Mouse (Mus musculus) heart, embryonic 15.5 days (tissue): ENCODE results near the gene Commd1. TPM values are rescaled to one million over a fixed set of nuclear protein-coding genes. Genes with fewer than 3 reads are reported as not detected.

Experiments used
- ATAC-seq: fragments of 200-750 bp; cut with Nextera tagmentation; replicated peaks from 2 replicates; pipeline ENCODE4 v1.8.0; 2017; ENCODE audit warnings: low read depth, moderate TSS enrichment; ENCODE audit not compliant: insufficient number of reproducible peaks, insufficient read depth, low FRiP score
- H3K27ac ChIP-seq: fragments of 300-500 bp; sonication (generic); 2 replicates; pipeline ENCODE4 v1.5.1; 2015; ENCODE audit warnings: mild to moderate bottlenecking, inconsistent platforms
- H3K27me3 ChIP-seq: fragments of 300-500 bp; sonication (generic); 2 replicates; pipeline ENCODE4 v1.6.1; 2015; ENCODE audit warnings: inconsistent platforms
- H3K36me3 ChIP-seq: fragments of 300-500 bp; sonication (generic); 2 replicates; pipeline ENCODE4 v1.6.1; 2015; ENCODE audit warnings: mild to moderate bottlenecking, inconsistent platforms
- H3K4me1 ChIP-seq: fragments of 300-500 bp; sonication (generic); replicated peaks from 2 replicates; pipeline ENCODE4 v1.6.1; 2015; ENCODE audit warnings: inconsistent platforms
- H3K4me2 ChIP-seq: fragments of 300-500 bp; sonication (generic); 2 replicates; pipeline ENCODE4 v1.6.1; 2015; ENCODE audit warnings: inconsistent platforms, mild to moderate bottlenecking, moderate library complexity
- H3K4me3 ChIP-seq: fragments of 300-500 bp; sonication (generic); 2 replicates; pipeline ENCODE4 v1.5.1; 2015; ENCODE audit warnings: mild to moderate bottlenecking, inconsistent platforms
- H3K9ac ChIP-seq: fragments of 300-500 bp; sonication (generic); 2 replicates; pipeline ENCODE4 v1.6.1; 2015; ENCODE audit warnings: mild to moderate bottlenecking, inconsistent platforms
- H3K9me3 ChIP-seq: fragments of 300-500 bp; sonication (generic); replicated peaks from 2 replicates; pipeline ENCODE4 v1.6.1; 2016; ENCODE audit warnings: inconsistent platforms
- WGBS: fragments of 180-500 bp; shearing (Covaris S2); methylation state at CpG from one replicate; pipeline ENCODE4 v1.1.7; 2015; ENCODE audit warnings: mixed read lengths; 5-methylcytosine and 5-hydroxymethylcytosine counted together
- polyA plus RNA-seq: library from polyadenylated mRNA; unstranded; fragments of >200 nt; fragmentation: Nextera tagmentation; extraction: Ambion mirVana; gene quantifications from 2 replicates; pipeline ENCODE4 v1.2.1, GENCODE M21; 2015

Commd1 gene
- 291 and 351 TPM in 2 replicates for polyA plus RNA-seq

GRCm38 (mm10) chr11:22981984-22982757 is at the start of gene Commd1, which contains the start of gene Gm28048:
Commd1 (minus strand) TSS chr11:22982382.
Gm28048 (minus strand) TSS chr11:22982090.
- ATAC-seq: peak; percentile 91
- H3K9ac ChIP-seq: peak within 1 kb of the TSS; percentile 79
- peaks cover 11% of the 10 kb centered on the region; the same call in 1 of the 2 replicates for H3K36me3 ChIP-seq
- no peaks in the 10 kb centered on the region for H3K9me3 ChIP-seq
- peaks cover 16% of the 10 kb centered on the region for H3K4me1 ChIP-seq
- H3K4me2 ChIP-seq: peak within 1 kb of the TSS; percentile 77
- WGBS: 3% methylated on average over 42 of the region's 42 CpGs
- no peaks in the 10 kb centered on the region for H3K27me3 ChIP-seq
- peak within 1 kb of the TSS; percentile 98 for H3K27ac ChIP-seq
- H3K4me3 ChIP-seq: peak within 1 kb of the TSS; percentile 82

GRCm38 (mm10) chr11:23029399-23029798 is 47.2 kb upstream of the Commd1 start:
- 77% methylated on average over 6 of the region's 6 CpGs for WGBS
- no peak overlapping the region for H3K4me3 ChIP-seq
- ATAC-seq: no peak
- H3K4me1 ChIP-seq: no peaks in the 10 kb centered on the region
- no peak overlapping the region for H3K9ac ChIP-seq
- no peak overlapping the region for H3K27ac ChIP-seq
- H3K27me3 ChIP-seq: no peaks in the 10 kb centered on the region
- H3K4me2 ChIP-seq: no peak overlapping the region
- H3K36me3 ChIP-seq: no peaks in the 10 kb centered on the region
- no peaks in the 10 kb centered on the region for H3K9me3 ChIP-seq

GRCm38 (mm10) chr11:23028957-23029356 is 46.8 kb upstream of the Commd1 start:
- no peak overlapping the region for H3K4me3 ChIP-seq
- no peaks in the 10 kb centered on the region for H3K4me1 ChIP-seq
- no peaks in the 10 kb centered on the region for H3K36me3 ChIP-seq
- no peak for ATAC-seq
- no peaks in the 10 kb centered on the region for H3K27me3 ChIP-seq
- no peaks in the 10 kb centered on the region for H3K9me3 ChIP-seq
- no peak overlapping the region for H3K9ac ChIP-seq
- WGBS: 49% methylated on average over 3 of the region's 3 CpGs
- no peak overlapping the region for H3K4me2 ChIP-seq
- no peak overlapping the region for H3K27ac ChIP-seq

- Histone ChIP-seq H3K36me3 (no peaks in the 10 kb centered on the region), H3K4me1 (no peaks in the 10 kb centered on the region), H3K9ac (no peak overlapping the region), H3K4me3 (no peak overlapping the region), H3K27me3 (no peaks in the 10 kb centered on the region), H3K27ac (no peak overlapping the region), H3K9me3 (no peaks in the 10 kb centered on the region), H3K4me2 (no peak overlapping the region)
- ATAC-seq: no peak
- WGBS: 71% methylated on average over 3 of the region's 3 CpGs
Measured at GRCm38 (mm10) chr11:23024169-23024568, 42.0 kb upstream of the Commd1 start.

GRCm38 (mm10) chr11:23023155-23023554 is 41.0 kb upstream of the Commd1 start:
- 83% methylated on average over 2 of the region's 2 CpGs for WGBS
- no peaks in the 10 kb centered on the region for H3K4me1 ChIP-seq
- H3K9ac ChIP-seq: no peak overlapping the region
- H3K4me3 ChIP-seq: no peak overlapping the region
- no peak overlapping the region for H3K4me2 ChIP-seq
- no peaks in the 10 kb centered on the region for H3K36me3 ChIP-seq
- H3K27me3 ChIP-seq: no peaks in the 10 kb centered on the region
- no peaks in the 10 kb centered on the region for H3K9me3 ChIP-seq
- no peak for ATAC-seq
- no peak overlapping the region for H3K27ac ChIP-seq

GRCm38 (mm10) chr11:23020841-23021240 is 38.7 kb upstream of the Commd1 start:
- no peaks in the 10 kb centered on the region for H3K27me3 ChIP-seq
- no peaks in the 10 kb centered on the region for H3K36me3 ChIP-seq
- no peaks in the 10 kb centered on the region for H3K4me1 ChIP-seq
- no peak overlapping the region for H3K4me3 ChIP-seq
- H3K9me3 ChIP-seq: no peaks in the 10 kb centered on the region
- H3K4me2 ChIP-seq: no peak overlapping the region
- no peak overlapping the region for H3K27ac ChIP-seq
- WGBS: 90% methylated on average over 14 of the region's 14 CpGs
- ATAC-seq: no peak
- no peak overlapping the region for H3K9ac ChIP-seq

- Histone ChIP-seq H3K4me3 (no peak overlapping the region), H3K9me3 (no peaks in the 10 kb centered on the region), H3K9ac (no peak overlapping the region), H3K27ac (no peak overlapping the region), H3K27me3 (no peaks in the 10 kb centered on the region), H3K4me1 (no peaks in the 10 kb centered on the region), H3K36me3 (no peaks in the 10 kb centered on the region), H3K4me2 (no peak overlapping the region)
- no peak for ATAC-seq
- WGBS: 73% methylated on average over 24 of the region's 24 CpGs
Measured at GRCm38 (mm10) chr11:23020116-23020770, 38.1 kb upstream of the Commd1 start.

GRCm38 (mm10) chr11:23017943-23018342 is 35.8 kb upstream of the Commd1 start:
- no peak for ATAC-seq
- Histone ChIP-seq H3K36me3 (no peaks in the 10 kb centered on the region), H3K27me3 (no peaks in the 10 kb centered on the region), H3K4me2 (no peak overlapping the region), H3K27ac (no peak overlapping the region), H3K9ac (no peak overlapping the region), H3K4me1 (no peaks in the 10 kb centered on the region), H3K4me3 (no peak overlapping the region), H3K9me3 (no peaks in the 10 kb centered on the region)
- WGBS: 87% methylated on average over 4 of the region's 4 CpGs

- WGBS: 66% methylated on average over 6 of the region's 6 CpGs
- Histone ChIP-seq H3K4me3 (no peak overlapping the region), H3K4me1 (no peaks in the 10 kb centered on the region), H3K9me3 (no peaks in the 10 kb centered on the region), H3K9ac (no peak overlapping the region), H3K36me3 (no peaks in the 10 kb centered on the region), H3K27me3 (no peaks in the 10 kb centered on the region), H3K27ac (no peak overlapping the region), H3K4me2 (no peak overlapping the region)
- ATAC-seq: no peak
Measured at GRCm38 (mm10) chr11:23014996-23015395, 32.8 kb upstream of the Commd1 start.

GRCm38 (mm10) chr11:23013580-23014294 is 31.6 kb upstream of the Commd1 start:
- no peak overlapping the region for H3K4me3 ChIP-seq
- no peak overlapping the region for H3K9ac ChIP-seq
- H3K4me2 ChIP-seq: no peak overlapping the region
- H3K9me3 ChIP-seq: no peaks in the 10 kb centered on the region
- no peaks in the 10 kb centered on the region for H3K36me3 ChIP-seq
- H3K4me1 ChIP-seq: no peaks in the 10 kb centered on the region
- ATAC-seq: no peak
- H3K27ac ChIP-seq: no peak overlapping the region
- H3K27me3 ChIP-seq: no peaks in the 10 kb centered on the region
- WGBS: 84% methylated on average over 4 of the region's 4 CpGs

GRCm38 (mm10) chr11:23013096-23013495 is 30.9 kb upstream of the Commd1 start:
- WGBS: 72% methylated on average over 1 of the region's 1 CpGs
- Histone ChIP-seq H3K4me3 (no peak overlapping the region), H3K27ac (no peak overlapping the region), H3K36me3 (no peaks in the 10 kb centered on the region), H3K9ac (no peak overlapping the region), H3K4me2 (no peak overlapping the region), H3K27me3 (no peaks in the 10 kb centered on the region), H3K4me1 (no peaks in the 10 kb centered on the region), H3K9me3 (no peaks in the 10 kb centered on the region)
- ATAC-seq: no peak
